Mouse (Mus musculus): ENCODE measurements around the gene Atp6v1f. TPM values are rescaled to one million over a fixed set of nuclear protein-coding genes. Genes with fewer than 3 reads are reported as not detected.
A peak's percentile ranks its signal among the peaks of the same experiment; 100 is the strongest.

Gene Atp6v1f
- polyA plus RNA-seq, 1 experiment: 242 TPM

GRCm38 (mm10) chr6:29436461-29436934 lies 31.0 kb upstream of the Atp6v1f start:
- Histone ChIP-seq H3K36me3 (ENCODE audit: control insufficient read depth, insufficient read depth) (peaks cover 43% of the 10 kb centered on the region), H3K4me3 (peak overlapping the region; percentile 100), H3K4me2 (ENCODE audit: low read depth) (peak overlapping the region; percentile 86), H3ac (ENCODE audit: control insufficient read depth, insufficient read length) (peak overlapping the region; percentile 49), H3K79me2 (ENCODE audit: control insufficient read depth, insufficient read depth) (peaks cover 44% of the 10 kb centered on the region), H3K27me3 (ENCODE audit: control insufficient read depth, insufficient read depth, insufficient read length) (no peaks in the 10 kb centered on the region)
- TF ChIP-seq TCF12 (IDR thresholded peaks at IDR 0.05; ENCODE audit: insufficient read depth, poor library complexity, severe bottlenecking): no peak
- TF ChIP-seq MYOG (IDR thresholded peaks at IDR 0.05; ENCODE audit: control insufficient read depth in 1 of 3, insufficient read depth in 1 of 3, insufficient read length in 2 of 3, low read depth in 2 of 3): no peak
- TF ChIP-seq MYOD1 (IDR thresholded peaks at IDR 0.05; ENCODE audit: control insufficient read depth in 1 of 3, insufficient read length in 2 of 3, low read depth in 2 of 3): no peak
- TF ChIP-seq USF1 (IDR thresholded peaks at IDR 0.05; ENCODE audit: low read depth): no peak
- TF ChIP-seq CEBPB (IDR thresholded peaks at IDR 0.05; ENCODE audit: insufficient read depth, poor library complexity, severe bottlenecking): no peak
- TF ChIP-seq POLR2A (IDR thresholded peaks at IDR 0.05; ENCODE audit: insufficient read length, low read depth): peak; percentile 41
- no peak for TF ChIP-seq E2F4 (IDR thresholded peaks at IDR 0.05; ENCODE audit: insufficient read depth)
- TF ChIP-seq REST (IDR thresholded peaks at IDR 0.05; ENCODE audit: insufficient read depth, insufficient read length): no peak
- no peak for TF ChIP-seq MAX (IDR thresholded peaks at IDR 0.05; ENCODE audit: low read depth)
- peak; percentile 70 for TF ChIP-seq POLR2AphosphoS2 (IDR thresholded peaks at IDR 0.05; ENCODE audit: insufficient read length, low read depth)

DNA sequence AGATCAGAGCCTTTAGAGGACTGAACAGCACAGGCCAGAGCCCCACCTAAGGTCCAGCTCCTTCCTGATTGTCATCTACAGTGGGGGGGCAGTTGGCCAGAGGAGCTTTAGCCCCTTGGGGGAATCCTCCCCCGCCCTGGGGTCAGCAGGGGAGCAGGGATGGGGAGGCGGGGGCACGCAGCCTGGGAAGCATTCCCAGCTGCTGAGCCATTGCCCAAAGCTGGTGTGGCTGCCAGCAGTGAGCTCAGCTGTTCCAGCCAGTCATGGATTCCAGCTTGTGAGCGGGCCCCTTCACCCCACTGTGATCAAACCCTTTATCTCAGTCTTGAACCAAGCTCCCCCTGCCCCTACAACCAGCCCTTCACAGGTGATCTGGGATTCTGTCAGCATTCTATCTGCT lies 28.3 kb upstream of the Atp6v1f start:
- TF ChIP-seq REST (IDR thresholded peaks at IDR 0.05; ENCODE audit: insufficient read depth, insufficient read length): no peak
- peak; percentile 83 to 97 (median 96) for TF ChIP-seq MYOG (IDR thresholded peaks at IDR 0.05; ENCODE audit: control insufficient read depth in 1 of 3, insufficient read depth in 1 of 3, insufficient read length in 2 of 3, low read depth in 2 of 3)
- TF ChIP-seq POLR2A (IDR thresholded peaks at IDR 0.05; ENCODE audit: insufficient read length, low read depth): peak; percentile 53
- peak; percentile 62 for TF ChIP-seq TCF12 (IDR thresholded peaks at IDR 0.05; ENCODE audit: insufficient read depth, poor library complexity, severe bottlenecking)
- TF ChIP-seq USF1 (IDR thresholded peaks at IDR 0.05; ENCODE audit: low read depth): no peak
- TF ChIP-seq MYOD1 (IDR thresholded peaks at IDR 0.05; ENCODE audit: control insufficient read depth in 1 of 3, insufficient read length in 2 of 3, low read depth in 2 of 3): peak; percentile 97 to 100 (median 99)
- peak; percentile 93 for TF ChIP-seq TCF3 (IDR thresholded peaks at IDR 0.05; ENCODE audit: insufficient read length, low read depth)
- no peak for TF ChIP-seq CEBPB (IDR thresholded peaks at IDR 0.05; ENCODE audit: insufficient read depth, poor library complexity, severe bottlenecking)
- TF ChIP-seq E2F4 (IDR thresholded peaks at IDR 0.05; ENCODE audit: insufficient read depth): no peak
- TF ChIP-seq MAX (IDR thresholded peaks at IDR 0.05; ENCODE audit: low read depth): no peak
- TF ChIP-seq SRF (IDR thresholded peaks at IDR 0.05; ENCODE audit: control insufficient read depth, insufficient read length, low read depth): peak; percentile 80
- peak; percentile 86 for TF ChIP-seq POLR2AphosphoS2 (IDR thresholded peaks at IDR 0.05; ENCODE audit: insufficient read length, low read depth)
- Histone ChIP-seq H3K4me3 (no peak overlapping the region), H3K79me2 (ENCODE audit: control insufficient read depth, insufficient read depth) (peaks cover 33% of the 10 kb centered on the region), H3K27me3 (ENCODE audit: control insufficient read depth, insufficient read depth, insufficient read length) (no peaks in the 10 kb centered on the region), H3ac (ENCODE audit: control insufficient read depth, insufficient read length) (no peak overlapping the region), H3K36me3 (ENCODE audit: control insufficient read depth, insufficient read depth) (peaks cover 71% of the 10 kb centered on the region), H3K4me2 (ENCODE audit: low read depth) (peak overlapping the region; percentile 86)

DNA sequence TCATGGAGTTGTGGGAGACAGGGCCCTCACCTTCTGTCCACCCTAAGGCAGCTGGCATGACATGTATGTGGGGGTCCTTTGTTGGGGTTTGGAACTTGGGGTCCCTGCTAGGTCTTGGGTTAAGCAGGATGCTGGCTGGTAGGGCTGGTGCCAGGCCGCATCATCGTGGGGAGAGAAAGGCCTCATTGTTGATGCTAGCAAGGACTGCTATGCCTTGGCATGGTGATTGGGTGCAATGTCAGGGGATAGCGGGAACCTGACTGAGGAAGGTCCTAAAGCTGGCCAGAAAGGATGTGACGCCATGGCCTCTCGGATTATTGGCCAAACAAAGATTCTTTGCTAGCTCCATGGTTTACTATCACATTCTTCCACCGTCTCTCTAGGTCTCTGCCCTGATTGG lies 27.7 kb upstream of the Atp6v1f start:
- Histone ChIP-seq H3K4me2 (ENCODE audit: low read depth) (peak overlapping the region; percentile 53), H3ac (ENCODE audit: control insufficient read depth, insufficient read length) (no peak overlapping the region), H3K36me3 (ENCODE audit: control insufficient read depth, insufficient read depth) (peaks cover 76% of the 10 kb centered on the region), H3K79me2 (ENCODE audit: control insufficient read depth, insufficient read depth) (peaks cover 27% of the 10 kb centered on the region), H3K4me3 (no peak overlapping the region), H3K27me3 (ENCODE audit: control insufficient read depth, insufficient read depth, insufficient read length) (no peaks in the 10 kb centered on the region)
- TF ChIP-seq POLR2AphosphoS2 (IDR thresholded peaks at IDR 0.05; ENCODE audit: insufficient read length, low read depth): peak; percentile 46
- no peak for TF ChIP-seq E2F4 (IDR thresholded peaks at IDR 0.05; ENCODE audit: insufficient read depth)
- TF ChIP-seq POLR2A (IDR thresholded peaks at IDR 0.05; ENCODE audit: insufficient read length, low read depth): peak; percentile 41
- TF ChIP-seq MYOD1 (IDR thresholded peaks at IDR 0.05; ENCODE audit: control insufficient read depth in 1 of 3, insufficient read length in 2 of 3, low read depth in 2 of 3): no peak
- no peak for TF ChIP-seq USF1 (IDR thresholded peaks at IDR 0.05; ENCODE audit: low read depth)
- no peak for TF ChIP-seq MYOG (IDR thresholded peaks at IDR 0.05; ENCODE audit: control insufficient read depth in 1 of 3, insufficient read depth in 1 of 3, insufficient read length in 2 of 3, low read depth in 2 of 3)
- TF ChIP-seq TCF3 (IDR thresholded peaks at IDR 0.05; ENCODE audit: insufficient read length, low read depth): no peak
- TF ChIP-seq SRF (IDR thresholded peaks at IDR 0.05; ENCODE audit: control insufficient read depth, insufficient read length, low read depth): no peak

DNA sequence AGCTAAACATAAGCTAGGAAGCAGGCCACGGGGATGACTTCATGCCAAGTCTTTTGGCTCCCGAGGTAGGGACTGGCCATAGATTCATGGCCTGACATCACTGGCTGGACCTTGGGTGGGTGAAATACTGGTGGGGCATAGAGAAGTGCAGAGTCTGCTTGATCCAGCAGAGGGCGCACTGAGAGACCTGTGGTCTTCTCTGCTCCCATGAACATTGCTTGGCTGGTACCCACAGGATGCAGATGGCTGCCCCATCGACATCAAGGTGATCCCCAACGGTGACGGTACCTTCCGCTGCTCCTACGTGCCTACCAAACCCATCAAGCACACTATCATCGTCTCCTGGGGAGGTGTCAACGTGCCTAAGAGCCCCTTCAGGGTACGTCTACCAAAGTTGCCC lies 22.7 kb upstream of the Atp6v1f start:
- H3K79me2 ChIP-seq (ENCODE audit: control insufficient read depth, insufficient read depth): no peaks in the 10 kb centered on the region
- no peak overlapping the region for H3K4me2 ChIP-seq (ENCODE audit: low read depth)
- H3K4me3 ChIP-seq: no peak overlapping the region
- H3K36me3 ChIP-seq (ENCODE audit: control insufficient read depth, insufficient read depth): peaks cover 96% of the 10 kb centered on the region
- no peak overlapping the region for H3ac ChIP-seq (ENCODE audit: control insufficient read depth, insufficient read length)
- no peaks in the 10 kb centered on the region for H3K27me3 ChIP-seq (ENCODE audit: control insufficient read depth, insufficient read depth, insufficient read length)
- no peak for TF ChIP-seq MYOG (IDR thresholded peaks at IDR 0.05; ENCODE audit: control insufficient read depth in 1 of 3, insufficient read depth in 1 of 3, insufficient read length in 2 of 3, low read depth in 2 of 3)
- TF ChIP-seq SRF (IDR thresholded peaks at IDR 0.05; ENCODE audit: control insufficient read depth, insufficient read length, low read depth): no peak
- no peak for TF ChIP-seq TCF12 (IDR thresholded peaks at IDR 0.05; ENCODE audit: insufficient read depth, poor library complexity, severe bottlenecking)
- TF ChIP-seq TCF3 (IDR thresholded peaks at IDR 0.05; ENCODE audit: insufficient read length, low read depth): no peak
- TF ChIP-seq MAX (IDR thresholded peaks at IDR 0.05; ENCODE audit: low read depth): no peak
- no peak for TF ChIP-seq REST (IDR thresholded peaks at IDR 0.05; ENCODE audit: insufficient read depth, insufficient read length)
- TF ChIP-seq MYOD1 (IDR thresholded peaks at IDR 0.05; ENCODE audit: control insufficient read depth in 1 of 3, insufficient read length in 2 of 3, low read depth in 2 of 3): no peak
- no peak for TF ChIP-seq CEBPB (IDR thresholded peaks at IDR 0.05; ENCODE audit: insufficient read depth, poor library complexity, severe bottlenecking)
- TF ChIP-seq USF1 (IDR thresholded peaks at IDR 0.05; ENCODE audit: low read depth): no peak
- peak; percentile 45 for TF ChIP-seq POLR2A (IDR thresholded peaks at IDR 0.05; ENCODE audit: insufficient read length, low read depth)
- TF ChIP-seq POLR2AphosphoS2 (IDR thresholded peaks at IDR 0.05; ENCODE audit: insufficient read length, low read depth): peak; percentile 71
